Mouse (Mus musculus) hindbrain, embryonic 14.5 days (tissue): ENCODE measurements around the gene Fam136a. TPM values are rescaled to one million over a fixed set of nuclear protein-coding genes. Genes with fewer than 3 reads are reported as not detected.
"Not testable (repeated sequence)": the region's sequence is repeated elsewhere in the genome, so short reads cannot be mapped to it uniquely, and the experiment has no call there.

Experiments
- ATAC-seq: fragments of 200-750 bp; cut with Nextera tagmentation; 2 replicates; pipeline ENCODE4 v1.8.0; 2017; ENCODE audit warnings: moderate number of reproducible peaks, mild to moderate bottlenecking, moderate TSS enrichment, moderate library complexity; ENCODE audit not compliant: low FRiP score
- DNase-seq: peaks from one replicate; pipeline ENCODE4 v3.0.0-alpha.2; 2015; ENCODE audit warnings: low spot score
- H3K27ac ChIP-seq: fragments of 300-500 bp; sonication (generic); 2 replicates; pipeline ENCODE4 v1.5.1; 2014; ENCODE audit warnings: mild to moderate bottlenecking, moderate library complexity
- H3K27me3 ChIP-seq: fragments of 300-500 bp; sonication (generic); 2 replicates; pipeline ENCODE4 v1.6.1; 2014; ENCODE audit warnings: mild to moderate bottlenecking, low read length, mixed read lengths; ENCODE audit not compliant: control insufficient read depth, insufficient read depth
- H3K36me3 ChIP-seq: fragments of 300-500 bp; sonication (generic); replicated peaks from 2 replicates; pipeline ENCODE4 v1.6.1; 2014; ENCODE audit not compliant: control insufficient read depth, insufficient read depth
- H3K4me1 ChIP-seq: fragments of 300-500 bp; sonication (generic); replicated peaks from 2 replicates; pipeline ENCODE4 v1.6.1; 2014; ENCODE audit warnings: antibody characterized with exemption, low read length, mixed read lengths; ENCODE audit not compliant: control insufficient read depth, insufficient read depth
- H3K4me2 ChIP-seq: fragments of 300-500 bp; sonication (generic); replicated peaks from 2 replicates; pipeline ENCODE4 v1.6.1; 2014; ENCODE audit warnings: mild to moderate bottlenecking, moderate library complexity
- H3K4me3 ChIP-seq: fragments of 300-500 bp; sonication (generic); replicated peaks from 2 replicates; pipeline ENCODE4 v1.5.1; 2014; ENCODE audit warnings: mild to moderate bottlenecking, low read length
- H3K9ac ChIP-seq: fragments of 300-500 bp; sonication (generic); 2 replicates; pipeline ENCODE4 v1.6.1; 2014
- H3K9me3 ChIP-seq: fragments of 300-500 bp; sonication (generic); 2 replicates; pipeline ENCODE4 v1.6.1; 2016; ENCODE audit warnings: low read length; ENCODE audit not compliant: control insufficient read depth
- WGBS: fragments of 180-500 bp; shearing (Covaris S2); extraction: QIAGEN DNeasy Blood & Tissue Kit; methylation state at CpG from one replicate; pipeline ENCODE4 v1.1.7; 2014; 5-methylcytosine and 5-hydroxymethylcytosine counted together
- polyA plus RNA-seq: library from polyadenylated mRNA; unstranded; fragments of >200 nt; fragmentation: Nextera tagmentation; extraction: Ambion mirVana; gene quantifications from 2 replicates; pipeline ENCODE4 v1.2.1, GENCODE M21; 2014

Gene Fam136a
- polyA plus RNA-seq, 1 experiment from 2014 or later: 114 TPM

- Histone ChIP-seq H3K27ac (peak overlapping the region; percentile 95), H3K36me3 (peaks cover 34% of the 10 kb centered on the region), H3K4me2 (peak overlapping the region; percentile 95), H3K4me1 (peaks cover 21% of the 10 kb centered on the region), H3K9me3 (no peaks in the 10 kb centered on the region), H3K4me3 (peak overlapping the region; percentile 90), H3K9ac (peak overlapping the region; percentile 90), H3K27me3 (no peaks in the 10 kb centered on the region)
- DNase-seq (no peak), ATAC-seq (no peak)
- 5% methylated on average over 12 of the region's 12 CpGs for WGBS
These were observed 6.6 kb downstream of the Fam136a start for GRCm38 (mm10) chr6:86371950-86372516.

- 96% methylated on average over 6 of the region's 6 CpGs for WGBS
- DNase-seq (no peak), ATAC-seq (no peak)
- Histone ChIP-seq H3K27ac (no peak overlapping the region), H3K27me3 (no peaks in the 10 kb centered on the region), H3K4me3 (no peak overlapping the region), H3K9me3 (no peaks in the 10 kb centered on the region), H3K4me2 (no peak overlapping the region), H3K9ac (no peak overlapping the region), H3K36me3 (peaks cover 41% of the 10 kb centered on the region), H3K4me1 (peaks cover 20% of the 10 kb centered on the region)
These were observed 8.1 kb downstream of the Fam136a start for GRCm38 (mm10) chr6:86373556-86373955.

GRCm38 (mm10) chr6:86378341-86378740 is 12.9 kb downstream of the Fam136a start:
- 91% methylated on average over 3 of the region's 3 CpGs for WGBS
- DNase-seq (no peak), ATAC-seq (no peak)
- Histone ChIP-seq H3K36me3 (peaks cover 43% of the 10 kb centered on the region), H3K4me3 (no peak overlapping the region), H3K4me2 (no peak overlapping the region), H3K4me1 (no peaks in the 10 kb centered on the region), H3K9ac (no peak overlapping the region), H3K9me3 (no peaks in the 10 kb centered on the region), H3K27me3 (no peaks in the 10 kb centered on the region), H3K27ac (no peak overlapping the region)

- H3K4me3 ChIP-seq, H3K27me3 ChIP-seq, H3K4me1 ChIP-seq, ATAC-seq, H3K9me3 ChIP-seq, H3K9ac ChIP-seq, H3K27ac ChIP-seq, H3K4me2 ChIP-seq, DNase-seq: not testable (repeated sequence)
- H3K36me3 ChIP-seq: peaks cover 46% of the 10 kb centered on the region
- WGBS: 73% methylated on average over 7 of the region's 8 CpGs
These were observed 14.7 kb downstream of the Fam136a start for GRCm38 (mm10) chr6:86380112-86380511.

- Histone ChIP-seq H3K4me2 (no peak overlapping the region), H3K9me3 (no peaks in the 10 kb centered on the region), H3K4me3 (no peak overlapping the region), H3K27ac (no peak overlapping the region), H3K4me1 (no peaks in the 10 kb centered on the region), H3K9ac (no peak overlapping the region), H3K27me3 (no peaks in the 10 kb centered on the region), H3K36me3 (peaks cover 53% of the 10 kb centered on the region)
- ATAC-seq (no peak), DNase-seq (no peak)
These were observed 17.1 kb downstream of the Fam136a start for GRCm38 (mm10) chr6:86382551-86382950.

- Histone ChIP-seq H3K4me3 (no peak overlapping the region), H3K4me1 (no peaks in the 10 kb centered on the region), H3K36me3 (peaks cover 53% of the 10 kb centered on the region), H3K27me3 (no peaks in the 10 kb centered on the region), H3K27ac (no peak overlapping the region), H3K4me2 (no peak overlapping the region), H3K9me3 (no peaks in the 10 kb centered on the region), H3K9ac (no peak overlapping the region)
- ATAC-seq (no peak), DNase-seq (no peak)
- 45% methylated on average over 16 of the region's 16 CpGs for WGBS
These were observed 17.9 kb downstream of the Fam136a start for GRCm38 (mm10) chr6:86383370-86383769.

GRCm38 (mm10) chr6:86384692-86385091 is 19.2 kb downstream of the Fam136a start:
- Histone ChIP-seq H3K9ac (no peak overlapping the region), H3K4me3 (no peak overlapping the region), H3K9me3 (no peaks in the 10 kb centered on the region), H3K36me3 (peaks cover 53% of the 10 kb centered on the region), H3K4me1 (no peaks in the 10 kb centered on the region), H3K4me2 (no peak overlapping the region), H3K27ac (no peak overlapping the region), H3K27me3 (no peaks in the 10 kb centered on the region)
- ATAC-seq (no peak), DNase-seq (no peak)
- 76% methylated on average over 4 of the region's 4 CpGs for WGBS

GRCm38 (mm10) chr6:86385362-86386104 is 20.1 kb downstream of the Fam136a start:
- H3K27me3 ChIP-seq: no peaks in the 10 kb centered on the region
- no peak overlapping the region for H3K4me3 ChIP-seq
- H3K9me3 ChIP-seq: no peaks in the 10 kb centered on the region
- 89% methylated on average over 5 of the region's 5 CpGs for WGBS
- DNase-seq (no peak), ATAC-seq (no peak)
- H3K4me2 ChIP-seq: no peak overlapping the region
- no peaks in the 10 kb centered on the region for H3K4me1 ChIP-seq
- H3K36me3 ChIP-seq: peaks cover 58% of the 10 kb centered on the region
- H3K9ac ChIP-seq: no peak overlapping the region
- H3K27ac ChIP-seq: no peak overlapping the region

- WGBS: 85% methylated on average over 12 of the region's 12 CpGs
- DNase-seq: no peak
- Histone ChIP-seq H3K9ac (no peak overlapping the region), H3K4me3 (no peak overlapping the region), H3K9me3 (no peaks in the 10 kb centered on the region), H3K4me2 (no peak overlapping the region), H3K27me3 (no peaks in the 10 kb centered on the region), H3K27ac (no peak overlapping the region), H3K4me1 (no peaks in the 10 kb centered on the region), H3K36me3 (peaks cover 76% of the 10 kb centered on the region)
- no peak for ATAC-seq
These were observed 21.9 kb downstream of the Fam136a start for GRCm38 (mm10) chr6:86387313-86387712.
